Mouse (Mus musculus) kidney, embryonic 14.5 days (tissue): ENCODE measurements at regions not wholly inside any gene's neighbourhood (a gene's known extent, or its start where the extent isn't known, plus 50 kb on each side); places are given as distances from the start of the nearest gene placed in this dataset.

Experiments
- ATAC-seq: fragments of 200-750 bp; cut with Nextera tagmentation; 2 replicates; pipeline ENCODE4 v1.8.0; 2017; ENCODE audit warnings: moderate number of reproducible peaks, mild to moderate bottlenecking, moderate TSS enrichment, moderate library complexity; ENCODE audit not compliant: low FRiP score, low TSS enrichment
- H3K27ac ChIP-seq: fragments of 300-500 bp; sonication (generic); 2 replicates; pipeline ENCODE4 v1.5.1; 2014; ENCODE audit warnings: low read depth, mild to moderate bottlenecking, low read length, moderate library complexity, mixed read lengths
- H3K27me3 ChIP-seq: fragments of 300-500 bp; sonication (generic); 2 replicates; pipeline ENCODE4 v1.6.1; 2014; ENCODE audit warnings: mild to moderate bottlenecking, low read length; ENCODE audit not compliant: control insufficient read depth, insufficient read depth
- H3K36me3 ChIP-seq: fragments of 300-500 bp; sonication (generic); 2 replicates; pipeline ENCODE4 v1.6.1; 2014; ENCODE audit warnings: low read length, mixed read lengths; ENCODE audit not compliant: control insufficient read depth, insufficient read depth
- H3K4me1 ChIP-seq: fragments of 300-500 bp; sonication (generic); 2 replicates; pipeline ENCODE4 v1.6.1; 2014; ENCODE audit warnings: low read length, mixed read lengths; ENCODE audit not compliant: control insufficient read depth, insufficient read depth
- H3K4me2 ChIP-seq: fragments of 300-500 bp; sonication (generic); replicated peaks from 2 replicates; pipeline ENCODE4 v1.6.1; 2014; ENCODE audit warnings: low read depth, mild to moderate bottlenecking, low read length
- H3K4me3 ChIP-seq: fragments of 300-500 bp; sonication (generic); 2 replicates; pipeline ENCODE4 v1.5.1; 2014; ENCODE audit warnings: mild to moderate bottlenecking, low read length
- H3K9ac ChIP-seq: fragments of 300-500 bp; sonication (generic); 2 replicates; pipeline ENCODE4 v1.6.1; 2014; ENCODE audit warnings: low read depth, mild to moderate bottlenecking, low read length, moderate library complexity
- H3K9me3 ChIP-seq: fragments of 300-500 bp; sonication (generic); 2 replicates; pipeline ENCODE4 v1.6.1; 2016; ENCODE audit warnings: low read length; ENCODE audit not compliant: control insufficient read depth
- WGBS: fragments of 180-500 bp; shearing (Covaris S2); extraction: QIAGEN DNeasy Blood & Tissue Kit; methylation state at CpG from one replicate; pipeline ENCODE4 v1.1.7; 2014; 5-methylcytosine and 5-hydroxymethylcytosine counted together

DNA sequence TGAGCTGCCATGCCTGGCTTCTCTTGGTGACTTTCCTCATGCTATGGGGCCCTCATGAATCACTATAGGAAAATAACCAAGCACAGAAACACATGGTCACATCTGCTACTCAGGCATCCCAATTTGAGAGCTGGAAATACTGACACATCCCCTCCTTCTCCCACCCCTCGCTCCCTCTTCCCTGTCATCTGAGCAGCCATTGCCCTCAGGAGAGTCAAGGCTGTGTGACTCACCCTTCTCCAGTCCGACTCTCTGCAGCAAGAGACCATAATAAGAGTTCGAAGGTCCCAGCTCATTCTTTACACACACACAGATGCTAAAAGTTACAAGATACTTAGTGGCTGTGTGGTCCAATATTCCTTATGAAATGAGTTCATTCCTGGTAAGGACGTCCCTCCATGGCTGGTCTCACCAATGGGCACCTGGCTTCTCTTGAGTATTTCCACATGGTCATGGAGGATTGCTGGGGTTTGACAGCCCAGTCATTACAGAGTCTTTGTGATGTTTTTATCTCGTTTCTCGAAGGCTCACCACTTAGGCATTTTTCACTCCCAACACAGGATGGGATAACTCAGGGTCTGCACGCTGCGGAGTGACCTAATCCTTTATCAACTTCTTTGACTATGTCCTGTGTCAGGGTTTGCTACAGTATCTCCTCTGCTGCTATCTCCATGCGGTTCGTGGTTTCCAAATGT, 74.8 kb upstream of the Lnx1 start:
- Histone ChIP-seq H3K4me3 (no peak overlapping the region), H3K36me3 (no peaks in the 10 kb centered on the region), H3K4me1 (peaks cover 8% of the 10 kb centered on the region; the same call in 1 of the 2 replicates), H3K9ac (no peak overlapping the region), H3K9me3 (no peaks in the 10 kb centered on the region), H3K27ac (no peak overlapping the region), H3K4me2 (no peak overlapping the region), H3K27me3 (no peaks in the 10 kb centered on the region)
- WGBS = 60% methylated on average over 10 of the region's 10 CpGs
- no peak for ATAC-seq

GRCm38 (mm10) chr5:74776081-74776480, 73.4 kb upstream of the Lnx1 start:
- no peak overlapping the region for H3K9ac ChIP-seq
- H3K27ac ChIP-seq = no peak overlapping the region
- H3K4me1 ChIP-seq = peaks cover 8% of the 10 kb centered on the region; the same call in 1 of the 2 replicates
- no peaks in the 10 kb centered on the region for H3K9me3 ChIP-seq
- ATAC-seq = no peak
- H3K4me3 ChIP-seq = no peak overlapping the region
- H3K36me3 ChIP-seq = no peaks in the 10 kb centered on the region
- no peak overlapping the region for H3K4me2 ChIP-seq
- 80% methylated on average over 3 of the region's 3 CpGs for WGBS
- no peaks in the 10 kb centered on the region for H3K27me3 ChIP-seq

DNA sequence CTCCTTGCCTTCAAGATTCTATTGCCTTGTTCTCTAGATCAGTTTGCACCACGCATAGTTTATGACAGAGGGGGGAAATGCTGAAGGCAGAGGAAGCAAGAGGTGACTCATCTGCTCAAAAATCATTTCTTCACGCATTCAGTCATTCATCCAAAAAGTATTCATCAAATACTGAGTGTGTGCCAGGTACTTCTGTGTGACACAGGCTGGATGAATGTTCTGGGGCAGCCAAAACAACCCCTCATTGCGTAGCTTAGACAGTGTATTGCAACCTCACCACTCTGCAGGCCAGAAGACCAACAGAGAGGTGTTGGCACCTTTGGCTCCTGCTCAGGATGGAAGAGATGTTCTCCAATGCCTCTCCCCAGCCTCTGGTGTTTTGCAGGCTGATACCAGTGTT, 72.9 kb upstream of the Lnx1 start:
- H3K4me2 ChIP-seq = no peak overlapping the region
- ATAC-seq = no peak
- H3K4me3 ChIP-seq = no peak overlapping the region
- H3K9me3 ChIP-seq = no peaks in the 10 kb centered on the region
- no peaks in the 10 kb centered on the region for H3K36me3 ChIP-seq
- no peak overlapping the region for H3K27ac ChIP-seq
- no peak overlapping the region for H3K9ac ChIP-seq
- WGBS = 86% methylated on average over 3 of the region's 3 CpGs
- H3K27me3 ChIP-seq = no peaks in the 10 kb centered on the region
- peaks cover 8% of the 10 kb centered on the region; the same call in 1 of the 2 replicates for H3K4me1 ChIP-seq

GRCm38 (mm10) chr5:74773558-74774429, 71.1 kb upstream of the Lnx1 start:
- H3K9ac ChIP-seq = no peak overlapping the region
- H3K4me3 ChIP-seq = no peak overlapping the region
- no peaks in the 10 kb centered on the region for H3K36me3 ChIP-seq
- H3K27me3 ChIP-seq = no peaks in the 10 kb centered on the region
- ATAC-seq = peak; percentile 83
- no peak overlapping the region for H3K27ac ChIP-seq
- no peaks in the 10 kb centered on the region for H3K9me3 ChIP-seq
- peaks cover 8% of the 10 kb centered on the region; the same call in 1 of the 2 replicates for H3K4me1 ChIP-seq
- WGBS = 44% methylated on average over 14 of the region's 14 CpGs
- H3K4me2 ChIP-seq = no peak overlapping the region

DNA sequence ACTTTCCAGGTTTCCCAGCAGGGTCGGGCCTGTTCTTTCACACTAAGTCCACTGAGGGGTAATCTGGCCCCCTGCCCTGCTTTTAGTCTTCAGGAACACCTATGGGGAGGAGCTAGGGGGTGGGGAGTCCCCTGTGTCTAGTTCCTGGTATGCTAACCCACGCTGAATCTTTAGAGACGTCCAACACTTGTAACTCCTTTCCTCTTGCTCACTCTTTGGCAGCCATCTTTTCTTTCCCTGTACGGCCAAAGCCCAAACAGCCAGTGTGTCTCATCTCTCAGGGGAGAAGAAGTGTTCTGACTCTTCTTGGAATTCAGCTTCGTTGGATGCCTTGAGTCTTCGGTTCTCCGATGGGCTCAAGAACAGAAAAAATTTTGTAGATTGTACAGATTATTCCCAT, 68.4 kb upstream of the Lnx1 start:
- Histone ChIP-seq H3K27me3 (no peaks in the 10 kb centered on the region), H3K9me3 (no peaks in the 10 kb centered on the region), H3K4me3 (no peak overlapping the region), H3K9ac (no peak overlapping the region), H3K4me1 (peaks cover 8% of the 10 kb centered on the region; the same call in 1 of the 2 replicates), H3K4me2 (no peak overlapping the region), H3K36me3 (no peaks in the 10 kb centered on the region), H3K27ac (no peak overlapping the region)
- ATAC-seq = no peak
- WGBS = 82% methylated on average over 7 of the region's 7 CpGs

GRCm38 (mm10) chr5:74769023-74769422, 66.3 kb upstream of the Lnx1 start:
- H3K27ac ChIP-seq = no peak overlapping the region
- ATAC-seq = no peak

DNA sequence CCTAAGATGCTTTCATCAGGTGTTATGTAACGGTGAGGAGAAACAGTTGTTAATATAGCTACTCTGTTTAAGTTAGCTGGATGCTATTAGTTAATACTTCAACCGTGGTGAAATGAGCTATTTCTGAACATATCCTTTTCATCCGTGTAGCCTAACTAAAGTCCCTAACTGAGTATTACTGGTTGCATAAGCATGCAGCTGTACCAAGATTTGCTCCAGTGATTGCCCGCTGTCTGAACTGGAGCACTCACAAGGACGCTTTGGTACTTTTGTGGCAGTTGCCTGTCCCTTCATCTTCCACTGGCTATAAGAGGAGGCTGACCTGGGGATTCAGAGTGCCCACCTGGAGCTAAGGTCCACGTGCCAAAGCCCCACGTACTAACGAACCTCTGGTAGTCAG, 65.3 kb upstream of the Lnx1 start:
- Histone ChIP-seq H3K9me3 (no peaks in the 10 kb centered on the region), H3K4me3 (no peak overlapping the region), H3K27me3 (no peaks in the 10 kb centered on the region), H3K4me1 (no peaks in the 10 kb centered on the region), H3K36me3 (no peaks in the 10 kb centered on the region), H3K9ac (no peak overlapping the region), H3K27ac (no peak overlapping the region), H3K4me2 (no peak overlapping the region)
- no peak for ATAC-seq
- WGBS = 75% methylated on average over 8 of the region's 8 CpGs

More at GRCm38 (mm10) chr5:74769023-74769422, 66.3 kb upstream of the Lnx1 start:
- no peak overlapping the region for H3K9ac ChIP-seq
- H3K4me1 ChIP-seq = peaks cover 3% of the 10 kb centered on the region; the same call in 1 of the 2 replicates
- H3K9me3 ChIP-seq = no peaks in the 10 kb centered on the region
- no peak overlapping the region for H3K4me2 ChIP-seq
- H3K36me3 ChIP-seq = no peaks in the 10 kb centered on the region
- 52% methylated on average over 5 of the region's 5 CpGs for WGBS
- H3K27me3 ChIP-seq = no peaks in the 10 kb centered on the region
- no peak overlapping the region for H3K4me3 ChIP-seq

GRCm38 (mm10) chr5:74766211-74766610, 63.5 kb upstream of the Lnx1 start:
- H3K36me3 ChIP-seq = no peaks in the 10 kb centered on the region
- no peak overlapping the region for H3K4me3 ChIP-seq
- no peaks in the 10 kb centered on the region for H3K9me3 ChIP-seq
- 71% methylated on average over 8 of the region's 8 CpGs for WGBS
- no peak overlapping the region for H3K4me2 ChIP-seq
- H3K9ac ChIP-seq = no peak overlapping the region
- no peaks in the 10 kb centered on the region for H3K4me1 ChIP-seq
- H3K27me3 ChIP-seq = no peaks in the 10 kb centered on the region
- ATAC-seq = no peak
- H3K27ac ChIP-seq = no peak overlapping the region
